Mouse (Mus musculus): ENCODE measurements at regions not wholly inside any gene's neighbourhood (a gene's known extent, or its start where the extent isn't known, plus 50 kb on each side); places are given as distances from the start of the nearest gene placed in this dataset.
A peak's percentile ranks its signal among the peaks of the same experiment; 100 is the strongest.

- DNase-seq (ENCODE audit: low spot score in 2 of 2), result peak in 1 of 2 experiments; percentile 5
Measured at GRCm38 (mm10) chr12:9401956-9402355, 168.0 kb upstream of the Osr1 start.

GRCm38 (mm10) chr12:9404981-9405380 lies 164.9 kb upstream of the Osr1 start:
- no peak for DNase-seq (ENCODE audit: low spot score in 2 of 2)

DNA sequence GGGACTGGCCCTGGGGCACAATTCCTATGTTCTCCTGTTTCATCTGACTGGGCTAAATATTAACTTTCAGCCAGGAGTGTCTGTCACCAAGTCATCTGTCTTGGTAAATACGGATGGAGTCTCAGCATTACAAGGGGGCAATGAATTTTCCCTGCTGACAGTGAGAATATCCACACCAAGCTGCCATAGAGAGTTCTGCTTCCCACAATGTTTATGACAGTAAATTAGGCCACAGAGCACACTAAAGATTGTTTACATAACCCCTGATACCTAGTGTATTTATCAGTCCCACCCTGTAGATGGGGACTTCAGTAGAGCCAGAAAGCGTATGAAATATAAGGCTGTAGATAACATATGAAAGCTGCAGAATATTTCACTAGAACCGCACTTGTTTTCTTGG lies 150.6 kb upstream of the Osr1 start:
- DNase-seq (ENCODE audit: low spot score in 2 of 2), result no peak

- DNase-seq (ENCODE audit: low spot score in 2 of 2), result no peak
Measured at GRCm38 (mm10) chr12:9430656-9431055, 139.3 kb upstream of the Osr1 start.

GRCm38 (mm10) chr12:9438575-9439161 lies 131.2 kb upstream of the Osr1 start:
- DNase-seq (ENCODE audit: low spot score in 2 of 2), result no peak

DNA sequence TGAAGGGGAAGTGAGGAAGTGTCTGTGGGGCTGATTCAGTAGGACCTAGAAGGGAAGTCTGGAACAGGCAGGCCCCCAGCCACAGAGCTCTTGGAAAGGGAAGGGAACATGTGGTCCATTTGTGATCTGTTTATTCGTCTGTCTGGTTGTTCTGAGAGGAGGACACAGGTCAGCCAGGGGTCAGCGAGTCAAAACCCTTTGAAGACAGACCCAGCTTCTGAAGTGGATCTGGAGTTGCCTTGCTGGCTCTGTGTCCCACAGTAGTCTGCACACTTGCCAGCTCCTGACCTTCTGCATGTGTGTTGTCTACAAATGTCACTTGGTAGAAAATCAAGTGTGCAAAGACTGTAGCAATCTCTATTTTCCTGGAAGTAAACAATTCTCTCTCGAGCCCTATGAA lies 119.3 kb upstream of the Osr1 start:
- no peak for DNase-seq (ENCODE audit: low spot score in 2 of 2)

GRCm38 (mm10) chr12:9460193-9460592 lies 109.7 kb upstream of the Osr1 start:
- no peak for DNase-seq (ENCODE audit: low spot score in 2 of 2)

DNA sequence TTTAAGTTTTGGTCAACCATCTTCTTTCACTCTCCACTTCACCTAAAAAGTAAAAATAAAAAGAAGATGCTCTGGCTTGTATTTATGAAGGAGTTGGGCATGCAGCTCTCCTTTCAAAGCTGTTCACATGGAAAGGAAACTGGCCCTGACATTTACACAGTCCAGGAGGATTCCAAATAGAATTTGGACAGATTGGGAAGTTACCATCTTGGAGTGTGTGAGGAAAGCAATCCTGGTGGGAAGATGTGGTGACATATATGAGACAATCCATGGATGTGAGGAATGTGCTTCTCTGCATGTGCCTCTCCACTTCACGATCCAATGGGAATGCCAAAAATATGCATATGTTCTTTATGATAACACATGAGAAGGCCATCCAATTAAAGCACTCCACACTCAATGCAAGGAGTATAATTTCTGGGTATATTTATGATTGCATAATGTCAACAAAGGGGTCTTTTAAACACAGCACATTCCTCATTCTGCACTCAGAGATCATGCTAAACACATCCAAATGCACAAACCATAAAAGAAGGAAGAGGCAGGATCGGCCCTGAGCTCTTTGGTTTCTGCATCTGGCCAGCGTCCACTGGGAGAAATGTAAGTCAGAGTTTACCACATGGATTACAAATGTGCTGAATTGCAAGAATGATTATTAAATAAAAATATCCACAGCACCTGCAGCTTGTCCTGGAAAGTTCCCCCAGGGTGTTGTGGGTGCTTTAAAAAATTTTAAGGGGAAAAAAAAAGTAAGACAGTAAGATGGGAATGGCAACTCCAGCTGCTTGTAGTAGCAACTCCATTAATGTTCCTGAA lies 100.1 kb upstream of the Osr1 start:
- DNase-seq (ENCODE audit: low spot score in 2 of 2), result no peak

DNA sequence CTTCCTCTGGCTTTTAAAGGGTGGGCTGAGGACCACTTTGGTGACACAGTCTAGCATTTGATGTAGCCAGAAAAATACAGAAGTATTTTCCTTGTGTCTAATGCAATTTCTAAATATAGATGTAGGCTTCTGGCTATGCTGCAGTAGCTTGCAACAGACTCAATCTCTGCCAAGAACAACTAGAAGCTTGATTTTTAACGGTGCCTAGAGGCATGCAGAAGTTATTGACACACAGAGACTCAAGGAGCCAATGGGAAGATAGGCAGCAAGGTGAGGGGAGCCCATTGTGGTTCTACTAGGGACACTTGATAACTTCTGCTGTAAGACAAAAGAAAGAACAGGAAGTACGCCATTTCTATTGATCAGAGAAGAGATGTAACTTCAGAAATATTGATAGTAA lies 94.1 kb upstream of the Osr1 start:
- DNase-seq (ENCODE audit: low spot score in 2 of 2), result no peak

GRCm38 (mm10) chr12:9478201-9478600 lies 91.7 kb upstream of the Osr1 start:
- DNase-seq (ENCODE audit: low spot score in 2 of 2), result no peak

DNA sequence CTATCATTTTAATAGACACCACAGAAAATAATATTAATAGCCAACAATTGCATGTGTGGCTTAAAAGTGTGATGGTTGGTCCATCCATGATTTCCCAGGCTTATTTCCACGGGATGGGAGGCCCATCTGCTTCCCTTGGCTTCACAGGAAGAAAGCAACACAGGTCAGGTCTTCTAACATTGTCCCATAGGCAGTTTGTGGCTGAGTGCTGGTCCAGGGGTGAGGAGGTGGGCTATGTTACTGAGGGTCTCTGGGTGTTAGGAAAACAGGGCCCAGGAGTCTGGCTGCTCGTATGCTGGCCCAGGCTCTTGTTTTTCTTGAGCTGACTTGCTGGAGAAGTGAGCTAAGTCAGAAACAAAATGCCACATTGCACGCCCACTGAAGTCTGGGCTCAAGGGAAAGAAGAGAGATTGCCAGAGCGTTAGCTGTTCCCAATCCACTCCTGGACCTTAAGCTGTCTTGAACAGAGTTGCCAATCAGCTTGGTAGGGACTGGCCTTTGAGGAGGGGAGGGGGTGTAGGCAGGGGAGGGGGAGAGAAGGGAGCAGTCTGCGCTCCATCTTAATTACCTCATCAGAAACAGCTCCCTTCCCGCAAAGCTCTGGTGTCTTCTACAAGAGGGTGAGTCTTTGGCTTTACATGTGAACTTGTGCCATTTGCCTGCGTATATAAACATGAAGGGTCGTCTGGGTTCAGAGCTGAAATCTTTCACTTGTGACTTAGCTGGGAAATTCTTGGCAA lies 82.1 kb upstream of the Osr1 start:
- DNase-seq (ENCODE audit: low spot score in 2 of 2), result peak in 1 of 2 experiments; percentile 3

DNA sequence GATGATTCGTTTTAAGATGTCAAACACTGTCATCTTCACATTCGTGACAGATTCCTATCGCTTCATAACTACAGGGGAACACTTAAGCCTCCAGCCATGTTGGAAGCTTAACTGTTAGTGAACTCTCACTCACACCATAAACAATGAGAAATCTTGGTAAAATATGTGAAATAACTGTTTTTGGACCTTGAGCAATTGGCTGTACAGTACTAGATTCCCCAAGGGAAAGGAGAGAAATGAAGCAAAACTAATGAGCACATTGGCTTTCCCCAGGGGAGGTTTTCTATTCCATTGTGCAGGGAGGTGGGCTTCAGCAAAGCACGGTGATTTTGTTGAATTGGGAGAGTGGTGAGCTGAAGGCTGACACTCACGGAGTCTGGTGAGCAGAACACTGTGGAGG lies 56.0 kb upstream of the Osr1 start:
- DNase-seq (ENCODE audit: low spot score in 2 of 2), result no peak

DNA sequence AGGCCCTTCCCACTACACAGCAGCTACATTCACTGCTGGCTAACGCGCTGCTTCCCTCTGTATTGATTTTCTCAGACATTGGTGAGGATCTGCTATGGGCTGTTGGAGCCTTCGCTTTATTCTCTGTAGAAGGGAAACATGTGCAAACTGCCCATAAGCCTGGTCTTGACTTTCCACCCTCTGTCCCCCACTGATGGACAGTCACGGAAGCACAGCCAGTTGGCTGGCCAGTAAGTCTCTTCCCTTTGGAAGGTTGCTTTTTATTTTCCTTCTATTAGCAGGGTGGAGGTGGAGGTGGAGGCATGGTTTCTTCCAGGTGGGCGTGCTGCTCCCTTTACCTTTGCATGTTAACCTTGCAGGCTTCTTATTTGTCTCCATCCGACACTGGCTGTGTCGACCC lies 51.1 kb upstream of the Osr1 start:
- DNase-seq (ENCODE audit: low spot score in 2 of 2), result no peak

DNA sequence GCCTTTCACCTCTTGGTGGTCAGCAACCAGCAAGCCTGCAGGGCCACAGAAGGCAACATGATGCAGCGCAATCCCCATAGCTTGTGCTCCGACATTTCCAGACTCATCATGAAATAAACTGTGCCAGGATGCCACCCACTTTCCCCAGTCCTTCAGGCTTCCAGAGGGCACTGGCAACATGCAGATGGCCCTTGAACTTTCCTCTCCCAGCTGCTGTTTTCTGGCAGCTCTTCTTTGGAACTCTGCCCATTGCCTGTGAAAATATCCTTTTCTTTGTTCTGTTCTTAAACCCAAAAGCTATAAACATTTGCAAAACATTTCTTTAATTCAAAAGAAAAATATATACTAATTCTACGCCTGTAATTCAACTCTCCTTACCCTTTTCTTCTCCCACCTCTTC lies 50.6 kb upstream of the Osr1 start:
- DNase-seq (ENCODE audit: low spot score in 2 of 2), result no peak
